Mouse (Mus musculus): Measurements from ENCODE around the gene H2-DMa.

Gene H2-DMa

GRCm38 (mm10) chr17:34152923-34153322, 33.6 kb downstream of the H2-DMa start, which contains the start of gene H2-DMb1:
Gene H2-DMb1 (plus strand): TSS chr17:34153072.
- DNase-seq (ENCODE audit: low spot score in 2 of 2), result peak; percentile 43 to 45

GRCm38 (mm10) chr17:34155534-34155933, 36.2 kb downstream of the H2-DMa start:
- no peak for DNase-seq (ENCODE audit: low spot score in 2 of 2)

- DNase-seq (ENCODE audit: low spot score in 2 of 2), result peak in 1 of 2 experiments; percentile 12
These were observed 45.0 kb downstream of the H2-DMa start for GRCm38 (mm10) chr17:34164202-34164895.

GRCm38 (mm10) chr17:34165033-34165730, 45.8 kb downstream of the H2-DMa start:
- DNase-seq (ENCODE audit: low spot score in 2 of 2), result no peak

- DNase-seq (ENCODE audit: low spot score in 2 of 2), result peak in 1 of 2 experiments; percentile 28
These were observed 49.9 kb downstream of the H2-DMa start for GRCm38 (mm10) chr17:34169279-34169678.

GRCm38 (mm10) chr17:34170487-34170876, 51.1 kb downstream of the H2-DMa start:
- no peak for DNase-seq (ENCODE audit: low spot score in 2 of 2)

GRCm38 (mm10) chr17:34170877-34171498, 51.6 kb downstream of the H2-DMa start:
- DNase-seq (ENCODE audit: low spot score in 2 of 2), result peak; percentile 74 to 77

- DNase-seq (ENCODE audit: low spot score in 2 of 2), result no peak
These were observed 53.2 kb downstream of the H2-DMa start for GRCm38 (mm10) chr17:34172528-34172927.

GRCm38 (mm10) chr17:34174075-34174474, 54.7 kb downstream of the H2-DMa start:
- no peak for DNase-seq (ENCODE audit: low spot score in 2 of 2)

- no peak for DNase-seq (ENCODE audit: low spot score in 2 of 2)
These were observed 57.8 kb downstream of the H2-DMa start for GRCm38 (mm10) chr17:34177179-34177578.

GRCm38 (mm10) chr17:34179019-34179418, 59.7 kb downstream of the H2-DMa start:
- no peak for DNase-seq (ENCODE audit: low spot score in 2 of 2)

- no peak for DNase-seq (ENCODE audit: low spot score in 2 of 2)
These were observed 60.8 kb downstream of the H2-DMa start for GRCm38 (mm10) chr17:34179913-34180859.

- no peak for DNase-seq (ENCODE audit: low spot score in 2 of 2)
These were observed 64.4 kb downstream of the H2-DMa start for GRCm38 (mm10) chr17:34183564-34184219.

GRCm38 (mm10) chr17:34185526-34185925, 66.2 kb downstream of the H2-DMa start:
- DNase-seq (ENCODE audit: low spot score in 2 of 2), result no peak

- no peak for DNase-seq (ENCODE audit: low spot score in 2 of 2)
These were observed 67.5 kb downstream of the H2-DMa start for GRCm38 (mm10) chr17:34186885-34187260.

GRCm38 (mm10) chr17:34187261-34187916, 68.0 kb downstream of the H2-DMa start, which contains the start of the genes Tap1 and Psmb9:
Gene Tap1 (plus strand): TSS chr17:34187553.
Gene Psmb9 (minus strand): TSS chr17:34187764.
- DNase-seq (ENCODE audit: low spot score in 2 of 2), result peak; percentile 98 to 99

GRCm38 (mm10) chr17:34188010-34188409, 68.7 kb downstream of the H2-DMa start:
- DNase-seq (ENCODE audit: low spot score in 2 of 2), result peak; percentile 38 to 45

All from urinary bladder, postnatal 36 days (tissue).